Mouse (Mus musculus) G1E-ER4 (cell line): ENCODE measurements around the gene Itpka. TPM values are rescaled to one million over a fixed set of nuclear protein-coding genes. Genes with fewer than 3 reads are reported as not detected.

ENCODE experiments used
- GATA1 ChIP-seq: IDR thresholded peaks from one replicate; pipeline ENCODE4 v1.8.0; 2012; ENCODE audit warnings: low read length, inconsistent platforms
- polyA plus RNA-seq: library from polyadenylated mRNA; stranded (reverse); fragments of >175 nt; gene quantifications from 2 replicates; pipeline ENCODE4 v1.2.3, GENCODE M21; 2012

Gene Itpka
- polyA plus RNA-seq, 1 experiment: 2.1 TPM

- no peak for TF ChIP-seq GATA1
These were observed 2.3 kb downstream of the Itpka start for GRCm38 (mm10) chr2:119744163-119745111.

DNA sequence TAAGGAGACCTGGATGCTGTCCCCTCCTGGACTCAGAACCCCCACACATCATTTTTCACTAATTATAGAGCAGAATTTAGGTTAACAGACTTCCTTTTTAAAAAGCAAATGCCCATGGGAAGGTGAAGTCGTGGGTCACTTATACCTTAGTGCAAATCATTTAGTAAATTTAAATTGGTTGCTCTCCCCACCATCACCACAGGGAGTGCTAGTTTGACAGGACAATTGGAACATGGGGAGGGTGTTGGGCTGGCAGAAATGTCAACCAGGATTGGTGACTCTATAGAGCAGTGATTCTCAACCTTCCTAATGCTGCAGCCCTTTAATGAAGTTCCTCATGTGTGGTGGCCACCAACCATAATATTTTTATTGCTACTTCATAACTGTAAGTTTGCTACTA, 3.1 kb downstream of the Itpka start:
- no peak for TF ChIP-seq GATA1

GRCm38 (mm10) chr2:119747554-119747953, 5.4 kb downstream of the Itpka start:
- no peak for TF ChIP-seq GATA1

DNA sequence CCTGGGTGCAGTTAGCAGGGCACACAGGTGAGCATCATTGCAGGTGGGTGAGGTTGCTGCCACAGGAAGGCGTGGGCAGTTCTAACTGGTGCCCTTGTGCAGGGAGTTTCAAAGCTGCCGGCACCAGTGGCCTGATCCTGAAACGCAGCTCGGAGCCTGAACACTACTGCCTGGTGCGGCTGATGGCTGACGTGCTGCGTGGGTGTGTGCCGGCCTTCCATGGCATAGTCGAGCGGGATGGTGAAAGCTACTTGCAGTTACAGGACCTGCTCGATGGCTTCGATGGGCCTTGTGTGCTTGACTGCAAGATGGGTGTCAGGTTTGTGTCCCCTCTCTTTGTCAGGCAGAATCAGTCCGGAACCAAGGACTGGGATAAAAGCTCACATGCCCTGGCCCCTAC, 7.1 kb downstream of the Itpka start:
- TF ChIP-seq GATA1: no peak

DNA sequence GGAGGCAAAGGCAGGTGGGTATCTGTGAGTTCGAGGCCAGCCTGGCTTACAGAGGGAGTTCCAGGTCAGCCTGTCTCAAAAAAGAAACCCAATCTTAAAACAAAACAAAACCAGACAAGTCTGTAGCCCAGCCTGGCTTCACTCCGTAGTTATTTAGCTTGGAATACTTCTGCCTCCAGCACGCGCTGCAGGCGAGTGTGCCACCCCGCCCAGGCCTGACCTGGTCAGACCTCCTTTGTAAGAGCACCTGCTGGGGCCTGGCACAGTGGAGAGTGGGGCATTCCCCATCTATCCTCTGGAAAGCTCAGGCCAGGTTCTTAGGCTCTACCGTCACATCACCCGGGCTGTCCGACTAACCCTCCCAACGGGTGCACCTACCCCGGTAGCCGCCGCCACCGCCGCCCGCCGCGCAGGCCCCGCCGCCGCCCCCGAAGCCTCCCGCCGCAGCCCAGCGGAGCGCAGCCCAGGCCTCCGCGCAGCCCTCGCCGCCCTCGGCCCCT, 15.5 kb downstream of the Itpka start:
- TF ChIP-seq GATA1: no peak

DNA sequence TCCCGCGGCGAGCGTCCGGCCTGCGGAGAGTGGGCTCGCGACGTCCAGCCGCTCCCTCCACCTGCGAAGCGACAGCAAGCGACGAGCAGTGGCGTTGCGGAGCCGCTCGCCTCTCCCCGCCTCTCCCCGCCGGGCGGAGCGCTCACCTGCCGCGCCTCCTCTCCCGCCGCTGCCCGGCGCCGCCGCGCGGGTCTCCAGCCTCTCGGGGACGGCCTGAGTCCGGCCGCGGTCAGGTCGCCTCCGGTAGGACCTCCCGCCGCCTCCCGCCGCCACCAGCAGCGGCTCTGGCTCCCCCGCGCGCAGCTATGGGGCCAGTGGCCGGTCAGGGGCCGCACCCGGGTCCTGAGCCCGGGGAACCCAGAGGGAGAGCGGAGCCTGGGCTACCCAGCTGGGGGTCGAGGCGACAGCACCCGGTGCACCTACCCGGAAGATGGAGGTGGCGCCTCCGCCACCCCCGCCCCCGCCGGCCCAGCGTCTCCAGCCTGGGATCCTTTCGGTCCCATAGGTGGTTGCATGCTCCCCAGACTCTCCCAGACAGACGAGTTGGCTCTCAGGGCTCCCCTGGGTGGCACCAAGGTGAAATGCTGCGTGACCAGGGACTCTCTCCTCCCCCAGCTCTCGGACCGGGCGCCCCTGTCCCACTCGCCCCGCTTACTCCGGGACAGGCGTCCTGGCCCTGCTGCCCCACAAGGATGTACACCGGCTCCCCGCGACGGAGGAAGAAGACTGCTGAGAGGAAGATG, 16.1 kb downstream of the Itpka start:
- TF ChIP-seq GATA1: no peak

GRCm38 (mm10) chr2:119758844-119759835, 17.0 kb downstream of the Itpka start:
- no peak for TF ChIP-seq GATA1

GRCm38 (mm10) chr2:119760251-119760650, 18.1 kb downstream of the Itpka start, which contains the start of gene Ltk:
TSS of gene Ltk (minus strand) at chr2:119760431.
- TF ChIP-seq GATA1: no peak

DNA sequence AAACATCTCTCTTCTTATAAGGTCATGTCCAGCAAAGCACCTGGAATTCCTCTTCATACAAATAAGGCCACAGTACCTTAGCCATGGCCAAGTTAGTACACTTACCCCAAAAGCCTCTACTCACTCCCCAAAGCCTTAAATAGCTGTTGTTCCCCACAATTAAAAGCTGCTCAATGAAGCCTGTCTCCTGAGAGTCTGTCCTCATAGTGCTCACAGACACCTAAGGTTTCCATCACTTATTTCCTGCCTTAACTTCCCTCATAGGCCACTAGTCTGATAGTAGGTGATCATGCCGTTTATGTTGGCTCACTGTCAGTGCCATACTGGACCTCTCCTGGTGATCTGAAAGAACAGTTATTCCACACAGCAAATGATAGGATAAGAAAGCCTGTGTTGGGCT, 20.1 kb downstream of the Itpka start:
- TF ChIP-seq GATA1: no peak

DNA sequence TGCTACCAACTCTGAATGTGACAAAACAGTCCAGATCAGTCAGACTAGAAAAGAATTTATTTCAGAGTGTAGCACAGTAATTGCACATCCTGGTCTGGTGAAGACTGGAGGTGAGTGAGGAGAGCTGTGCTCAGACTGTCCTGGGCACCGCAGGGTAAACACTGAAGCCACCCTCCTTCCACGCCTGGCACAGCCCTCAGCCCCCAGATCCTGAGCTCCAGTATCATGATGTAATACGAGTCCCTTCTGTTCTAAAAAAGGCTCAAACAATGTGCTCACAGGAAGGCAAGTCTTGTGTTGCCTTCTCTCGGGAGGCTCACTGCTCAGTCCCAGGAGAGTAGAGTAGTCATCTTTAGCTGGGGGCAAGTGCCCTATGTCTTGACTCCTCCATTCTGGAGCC, 21.8 kb downstream of the Itpka start:
- TF ChIP-seq GATA1: no peak

DNA sequence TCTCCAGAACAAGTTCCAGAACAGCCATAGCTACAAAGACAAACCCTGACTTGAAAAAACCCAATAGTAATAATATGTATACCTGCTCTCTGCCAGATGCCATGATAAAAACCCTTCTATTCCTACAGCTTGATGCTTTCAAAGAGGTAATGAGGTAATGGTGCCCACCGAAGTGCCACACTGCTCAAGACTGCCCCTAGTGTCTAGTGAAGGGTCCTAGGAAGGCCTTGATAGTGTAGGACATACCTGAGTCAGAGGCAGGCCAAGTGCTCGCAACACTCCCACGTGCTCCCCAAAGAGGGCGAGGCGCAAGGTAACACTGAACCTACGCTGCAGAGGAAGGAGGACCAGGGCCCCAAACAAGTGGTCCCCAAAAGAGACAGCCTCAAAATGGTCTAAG, 25.1 kb downstream of the Itpka start:
- TF ChIP-seq GATA1: no peak

DNA sequence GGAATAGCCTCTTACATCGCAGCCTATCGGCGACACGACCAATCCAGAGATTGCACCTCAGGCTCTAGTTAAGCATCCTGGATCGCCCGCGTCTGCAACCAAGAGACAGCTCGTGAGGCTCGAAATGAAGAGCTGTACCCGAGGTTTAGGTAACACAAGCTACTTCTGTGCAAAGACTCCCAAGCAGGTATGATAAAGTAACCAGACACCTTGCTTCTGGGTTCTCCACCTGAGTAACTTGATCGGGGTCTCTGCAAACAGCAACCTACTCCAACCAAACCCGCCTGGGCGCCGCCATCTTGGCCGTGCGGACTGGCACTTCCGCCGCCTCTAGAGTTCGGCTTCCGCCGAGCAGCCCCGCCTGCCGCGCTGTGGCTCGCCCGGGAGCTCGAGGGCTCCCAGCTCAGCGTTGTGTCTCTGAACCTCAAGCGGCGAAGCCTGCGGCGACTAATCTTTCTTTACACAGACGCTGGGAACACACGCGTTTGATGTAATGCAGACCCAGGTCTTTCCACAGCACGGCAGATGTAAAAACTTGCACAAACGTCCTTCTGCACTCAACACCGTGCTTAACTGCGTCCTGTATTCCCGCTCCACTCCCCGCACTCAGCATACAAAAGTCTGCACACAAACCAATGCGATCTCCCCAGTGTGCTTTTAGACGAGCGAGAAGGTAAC, 45.2 kb downstream of the Itpka start, which contains the start of gene Rpap1:
Gene Rpap1, minus strand, starts transcription at position 332 of the 678 bp plus-strand sequence.
- no peak for TF ChIP-seq GATA1

DNA sequence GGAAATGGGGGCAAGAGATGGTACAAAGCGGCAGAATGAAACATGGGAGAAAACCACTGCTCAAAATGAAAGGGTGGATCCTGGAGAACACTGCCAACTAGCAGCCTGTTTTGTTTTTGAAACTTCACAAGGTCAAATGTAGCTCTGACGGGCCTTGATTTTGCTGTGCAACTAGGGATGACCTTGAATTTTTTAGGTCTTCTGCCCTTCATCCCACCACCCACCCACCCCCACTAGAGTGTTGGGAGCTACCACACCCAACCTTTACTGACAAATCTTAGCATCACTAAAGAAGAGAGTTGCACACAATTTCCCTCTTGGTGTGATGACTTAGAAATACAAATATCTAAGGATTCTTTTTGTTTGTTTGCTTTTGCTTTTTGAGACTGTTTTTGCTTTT, 47.9 kb downstream of the Itpka start:
- TF ChIP-seq GATA1: no peak

DNA sequence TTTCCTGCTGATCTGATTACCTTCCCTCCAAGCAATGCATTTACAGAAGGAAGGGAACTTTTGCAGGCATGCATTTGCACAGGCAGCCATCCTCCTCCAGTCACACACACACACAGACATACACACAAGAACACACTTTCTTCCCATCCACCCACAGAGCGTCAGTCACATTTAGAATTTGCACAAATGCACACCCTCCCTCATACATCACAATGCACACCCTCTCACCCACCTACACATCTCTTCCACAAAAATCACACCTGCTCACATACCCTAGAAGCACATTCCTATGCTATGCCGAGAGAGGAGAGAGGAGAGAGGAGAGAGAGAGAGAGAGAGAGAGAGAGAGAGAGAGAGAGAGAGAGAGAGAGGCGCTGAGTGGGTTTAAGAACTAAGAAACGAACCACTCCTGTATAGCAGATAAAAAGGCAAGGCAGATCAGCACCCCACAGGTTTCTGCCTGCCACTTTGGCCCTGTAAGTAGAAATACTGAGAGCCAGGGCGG, 55.2 kb downstream of the Itpka start, which contains the start of gene Tyro3:
Gene Tyro3, plus strand, starts transcription at position 455 of the 505 bp plus-strand sequence.
- TF ChIP-seq GATA1: no peak
